ENCODE assay signal across 19 mouse cellular contexts in genomic region chr5:148694352-148694751, GRCm38 (mm10).
DNase-seq lines count a peak whose midpoint lies in the region; ATAC-seq and TF ChIP-seq lines count a peak whose summit lies in the region.
"Had no signal": no experiment of that assay in that cellular context is flagged by ENCODE, and none has a peak within 500 bp of the region (broad histone marks: within the 10 kb centered on the region; RNA-seq: fewer than 3 reads in every experiment).

No protein-coding gene starts in this region.

- peak; percentile 44 for DNase-seq in hindbrain, embryonic 11.5 days (ENCODE audit: low spot score)
- no peak for DNase-seq in hindbrain, embryonic 14.5 days (ENCODE audit: low spot score)
- DNase-seq in embryo, embryonic 10.5 days (ENCODE audit: low spot score), result peak; percentile 79
- peak; percentile 76 for DNase-seq in forelimb bud, embryonic 11.5 days (ENCODE audit: low read depth, low spot score)
- peak; percentile 61 for DNase-seq in mesoderm, embryonic 11.5 days (ENCODE audit: low read depth, low spot score)
- DNase-seq in spleen, postnatal 10 days (ENCODE audit: low spot score in 2 of 2), result no peak
- DNase-seq: adrenal gland, postnatal 25 days; B cell, adult 2 months; cerebellum, adult 8-10 months; gastrocnemius, postnatal 36 days; layer of hippocampus, postnatal 36 days; liver, embryonic 13.5 days; thymus, adult 18-20 months had no signal

- no peaks in the 10 kb centered on the region for H3K4me1 ChIP-seq in hindbrain, embryonic 11.5 days (replicated peaks; ENCODE audit: control insufficient read depth, insufficient read depth, low read length)
- H3K4me1 ChIP-seq in hindbrain, embryonic 14.5 days (replicated peaks; ENCODE audit: control insufficient read depth, insufficient read depth, low read length), result peaks cover 12% of the 10 kb centered on the region
- H3K4me1 ChIP-seq in intestine, postnatal 0 days (replicated peaks; ENCODE audit: control insufficient read depth, insufficient read depth, low read length), result no peaks in the 10 kb centered on the region

- WGBS in hindbrain, embryonic 11.5 days, result 57% methylated on average over 7 of the region's 7 CpGs
- WGBS in hindbrain, embryonic 14.5 days, result 63% methylated on average over 7 of the region's 7 CpGs
- 86% methylated on average over 7 of the region's 7 CpGs for WGBS in intestine, postnatal 0 days

- H3K27me3 ChIP-seq in hindbrain, embryonic 11.5 days (ENCODE audit: control insufficient read depth, insufficient read depth, low read length), result no peaks in the 10 kb centered on the region
- H3K27me3 ChIP-seq in hindbrain, embryonic 14.5 days (ENCODE audit: control insufficient read depth, insufficient read depth, low read length), result no peaks in the 10 kb centered on the region
- H3K27me3 ChIP-seq in intestine, postnatal 0 days (replicated peaks; ENCODE audit: control insufficient read depth, insufficient read depth, low read length), result no peaks in the 10 kb centered on the region
- H3K27me3 ChIP-seq: kidney, embryonic 15.5 days; liver, embryonic 13.5 days; lung, embryonic 15.5 days; Patski had no signal

- no peak overlapping the region for H3K27ac ChIP-seq in hindbrain, embryonic 11.5 days (ENCODE audit: low read depth, low read length)
- H3K27ac ChIP-seq in hindbrain, embryonic 14.5 days, result no peak overlapping the region
- H3K27ac ChIP-seq in intestine, postnatal 0 days (ENCODE audit: low read depth, low read length), result no peak overlapping the region
- H3K27ac ChIP-seq: kidney, embryonic 15.5 days; liver, embryonic 13.5 days; lung, embryonic 15.5 days; macrophage had no signal

- H3K4me3 ChIP-seq in hindbrain, embryonic 11.5 days (ENCODE audit: low read depth, low read length), result no peak overlapping the region
- H3K4me3 ChIP-seq in hindbrain, embryonic 14.5 days (replicated peaks; ENCODE audit: low read length), result no peak overlapping the region
- no peak overlapping the region for H3K4me3 ChIP-seq in intestine, postnatal 0 days (ENCODE audit: low read depth, low read length)
- H3K4me3 ChIP-seq: kidney, embryonic 15.5 days; liver, embryonic 13.5 days; lung, embryonic 15.5 days had no signal

- no peak for ATAC-seq in hindbrain, embryonic 11.5 days (ENCODE audit: low FRiP score)
- no peak for ATAC-seq in hindbrain, embryonic 14.5 days (ENCODE audit: low FRiP score)
- no peak for ATAC-seq in intestine, postnatal 0 days
- ATAC-seq: inflammation-experienced regulatory T-cells, adult 6 months; Patski had no signal

- no peak overlapping the region for H3K9ac ChIP-seq in hindbrain, embryonic 11.5 days (ENCODE audit: low read depth, low read length)
- no peak overlapping the region for H3K9ac ChIP-seq in hindbrain, embryonic 14.5 days
- no peak overlapping the region for H3K9ac ChIP-seq in intestine, postnatal 0 days (ENCODE audit: low read depth, low read length)
- H3K9ac ChIP-seq: kidney, embryonic 15.5 days; liver, embryonic 13.5 days; lung, embryonic 15.5 days had no signal

- no peak for TF ChIP-seq CTCF in intestine, postnatal 0 days (IDR thresholded peaks at IDR 0.05; ENCODE audit: low read depth)

- H3K9me3 ChIP-seq in hindbrain, embryonic 11.5 days (ENCODE audit: control insufficient read depth, low read length), result no peaks in the 10 kb centered on the region
- no peaks in the 10 kb centered on the region for H3K9me3 ChIP-seq in hindbrain, embryonic 14.5 days (ENCODE audit: control insufficient read depth, low read length)
- no peaks in the 10 kb centered on the region for H3K9me3 ChIP-seq in intestine, postnatal 0 days (ENCODE audit: control insufficient read depth)
- H3K9me3 ChIP-seq: kidney, embryonic 15.5 days; liver, embryonic 13.5 days; lung, embryonic 15.5 days had no signal

- H3K4me2 ChIP-seq in hindbrain, embryonic 11.5 days (replicated peaks; ENCODE audit: low read depth, low read length), result no peak overlapping the region
- H3K4me2 ChIP-seq in hindbrain, embryonic 14.5 days (replicated peaks), result no peak overlapping the region
- H3K4me2 ChIP-seq in intestine, postnatal 0 days (replicated peaks; ENCODE audit: low read depth), result no peak overlapping the region
- H3K4me2 ChIP-seq: kidney, embryonic 15.5 days; liver, embryonic 13.5 days; lung, embryonic 15.5 days had no signal

- no peaks in the 10 kb centered on the region for H3K36me3 ChIP-seq in hindbrain, embryonic 11.5 days (ENCODE audit: control insufficient read depth, insufficient read depth, low read length)
- H3K36me3 ChIP-seq in hindbrain, embryonic 14.5 days (replicated peaks; ENCODE audit: control insufficient read depth, insufficient read depth), result no peaks in the 10 kb centered on the region
- H3K36me3 ChIP-seq in intestine, postnatal 0 days (ENCODE audit: control insufficient read depth, insufficient read depth), result no peaks in the 10 kb centered on the region
- H3K36me3 ChIP-seq: kidney, embryonic 15.5 days; liver, embryonic 13.5 days; lung, embryonic 15.5 days had no signal

Comparison
In these comparisons a context has a peak if more than half of its experiments do, and no peak if none do; other contexts are left out.
1. DNase-seq: peak in hindbrain, embryonic 11.5 days (single experiment), embryo, embryonic 10.5 days (single experiment), forelimb bud, embryonic 11.5 days (single experiment) and mesoderm, embryonic 11.5 days (single experiment); none in hindbrain, embryonic 14.5 days (single experiment) and spleen, postnatal 10 days (0 of 2).